Mouse (Mus musculus): ENCODE measurements around the gene 9430038I01Rik. TPM values are rescaled to one million over a fixed set of nuclear protein-coding genes. Genes with fewer than 3 reads are reported as not detected.

9430038I01Rik gene
- polyA plus RNA-seq, 1 experiment from 2014 or later, result 21.9 TPM

Other genes starting within 250 kb of the 9430038I01Rik start
- gene Ebf3, start 96.3 kb downstream of the 9430038I01Rik start, polyA plus RNA-seq (2015; fragmentation: Nextera tagmentation; extraction: Ambion mirVana), result 0.79 and 0.84 TPM in 2 replicates
- 196 and 218 TPM in 2 replicates for gene Glrx3, start 26.9 kb upstream of the 9430038I01Rik start, polyA plus RNA-seq (2015; fragmentation: Nextera tagmentation; extraction: Ambion mirVana)